Mouse (Mus musculus) left cerebral cortex, adult 2 months (tissue): ENCODE measurements around the gene 6030408B16Rik. TPM values are rescaled to one million over a fixed set of nuclear protein-coding genes. Genes with fewer than 3 reads are reported as not detected.

Source experiments
- DNase-seq, 2 experiments: peaks; one replicate each; pipeline ENCODE4 v3.0.0; 2021 to 2022; ENCODE audit warnings: low spot score in 2 of 2, mixed read lengths in 1 of 2; ENCODE audit errors: extremely low spot score in 1 of 2
- H3K27ac ChIP-seq: fragments of 200-600 bp; 2 replicates; pipeline ENCODE4 v1.8.1; 2022
- H3K4me3 ChIP-seq: fragments of 200-600 bp; 2 replicates; pipeline ENCODE4 v1.8.1; 2022
- CTCF ChIP-seq: fragments of 200-600 bp; IDR thresholded peaks from 2 replicates; pipeline ENCODE4 v1.8.1; 2022; ENCODE audit warnings: antibody characterized with exemption, mild to moderate bottlenecking, moderate library complexity
- intact Hi-C: fragments of 180-260 bp; cut with DNase I; formaldehyde crosslinking; loops from one replicate; pipeline ENCODE4 v1.15.1; 2025
- total RNA-seq, 2 experiments: library from RNA; stranded (reverse); gene quantifications; 2 replicates each; pipeline ENCODE4 v1.2.3; 2021

6030408B16Rik gene
- total RNA-seq, 2 experiments from 2014 or later = 0.30 to 0.41 TPM

DNA sequence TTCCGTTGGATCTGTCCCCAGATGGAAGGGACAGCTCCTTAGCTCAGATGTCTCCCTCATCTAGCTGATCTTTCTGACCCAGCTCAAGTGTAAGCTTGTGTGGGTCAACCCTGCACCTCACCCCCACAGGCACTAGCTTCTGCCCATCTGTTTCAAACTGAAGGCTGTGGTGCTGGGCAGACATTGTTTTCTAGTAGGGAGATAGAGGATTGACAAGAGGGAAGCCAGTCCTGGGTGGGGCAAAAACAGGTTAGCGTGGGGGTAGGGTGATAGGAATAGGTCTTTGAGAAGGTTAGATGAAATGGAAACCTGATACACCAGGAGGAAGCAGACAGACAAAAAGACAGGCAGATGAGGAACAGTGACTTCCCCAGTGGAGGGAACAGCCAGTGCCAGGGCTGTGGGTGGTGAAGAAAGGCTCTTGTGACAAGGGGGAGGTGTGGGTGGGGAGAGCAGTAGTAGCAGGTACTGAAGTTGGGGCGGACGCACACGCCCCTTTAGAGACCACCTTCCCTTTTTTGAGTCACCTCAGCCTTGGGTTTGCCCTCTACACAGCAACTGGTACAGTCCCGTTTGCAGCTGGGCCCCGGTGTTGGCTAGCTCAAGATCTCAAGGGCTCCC, 37.1 kb upstream of the 6030408B16Rik start:
- DNase-seq = no peak
- H3K4me3 ChIP-seq = peak overlapping the region; percentile 69
- intact Hi-C loops = no loop called here

DNA sequence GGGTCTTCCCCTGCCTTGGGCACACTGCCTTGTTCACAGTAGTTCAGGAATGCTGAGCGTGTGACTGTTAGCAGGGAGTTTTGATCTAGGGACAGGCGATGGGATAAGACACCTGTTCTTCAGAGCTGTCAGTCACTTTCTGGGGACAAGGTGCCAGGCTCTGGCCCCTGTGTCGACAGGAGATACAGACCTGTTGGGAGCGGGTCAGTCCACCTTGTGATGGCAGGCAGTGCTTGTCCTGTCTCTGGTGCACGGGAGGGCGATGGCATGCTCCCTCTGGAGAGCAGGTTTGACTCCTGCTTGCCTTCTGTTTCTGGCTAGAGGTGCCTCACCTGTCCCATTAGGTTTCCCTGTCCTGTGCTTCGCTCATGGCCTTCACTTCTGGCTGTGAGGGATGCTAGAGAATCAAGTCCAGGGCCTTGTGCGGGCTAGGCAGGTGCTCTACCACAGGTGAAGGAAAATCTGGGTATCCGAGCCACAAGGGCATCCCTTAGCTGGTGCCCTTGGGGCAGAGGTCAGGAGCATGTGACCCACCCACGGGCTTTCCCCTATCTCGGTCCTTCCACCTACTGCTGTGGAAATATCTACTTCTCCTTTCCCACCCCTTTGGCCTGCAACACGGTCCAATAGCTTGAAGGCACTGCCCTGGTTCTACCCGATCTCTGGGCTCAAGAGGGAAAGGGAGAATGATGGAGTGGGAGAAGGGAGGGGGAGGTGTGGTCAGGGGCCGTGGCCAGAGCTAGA, 36.4 kb upstream of the 6030408B16Rik start:
- Histone ChIP-seq H3K4me3 (peak overlapping the region; percentile 69), H3K27ac (peak overlapping the region; percentile 17; the same call in 1 of the 2 replicates)
- TF ChIP-seq CTCF = no peak
- DNase-seq = no peak
- intact Hi-C loops = no loop called here

More for the DNA sequence above, 37.1 kb upstream of the 6030408B16Rik start:
- peak overlapping the region; percentile 97; the same call in 1 of the 2 replicates for H3K27ac ChIP-seq
- TF ChIP-seq CTCF = no peak

DNA sequence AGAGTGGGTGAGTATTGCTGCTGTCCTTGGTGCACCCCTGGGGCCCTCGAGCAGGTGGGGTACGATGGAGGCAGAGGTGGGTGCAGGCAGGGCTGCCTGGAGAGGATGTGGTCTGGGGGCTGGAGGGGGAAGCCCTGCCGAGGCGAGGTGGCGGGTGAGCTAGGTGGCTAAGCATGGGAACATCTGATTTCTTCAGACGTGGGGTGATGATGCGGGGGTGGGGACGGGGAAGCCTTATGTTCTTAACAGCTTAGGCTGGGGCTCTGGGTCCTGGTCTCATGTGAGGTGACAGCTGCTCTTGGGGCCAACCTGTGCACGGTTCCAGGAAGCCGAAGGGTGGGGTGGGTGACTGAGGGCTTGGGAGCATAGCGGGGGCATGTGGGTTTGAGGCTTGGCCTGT, 34.6 kb upstream of the 6030408B16Rik start:
- no peak for TF ChIP-seq CTCF
- intact Hi-C loops = no loop called here

DNA sequence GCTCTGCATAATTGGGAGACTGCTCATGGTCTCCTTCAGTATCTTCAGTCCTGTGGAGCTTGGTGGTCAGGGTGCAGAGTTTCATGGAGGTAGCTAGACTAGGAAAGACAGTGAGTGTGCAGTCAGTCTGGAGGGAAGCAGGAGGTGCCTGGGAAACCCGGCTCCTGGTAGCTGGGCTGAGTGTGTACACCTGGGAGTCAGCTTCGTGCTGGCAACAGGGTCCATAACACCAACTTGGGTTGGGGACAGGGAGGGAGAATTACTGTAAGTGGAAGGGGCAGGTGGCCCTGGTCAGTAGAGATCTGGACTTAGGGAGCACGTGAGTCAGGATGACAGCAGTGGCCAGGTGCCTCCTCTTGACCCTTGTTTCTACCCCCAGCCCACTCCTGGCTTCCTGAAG, 33.1 kb upstream of the 6030408B16Rik start:
- no peak for TF ChIP-seq CTCF
- intact Hi-C loops = no loop called here
- no peak overlapping the region for H3K4me3 ChIP-seq
- H3K27ac ChIP-seq = peak overlapping the region; percentile 59
- DNase-seq = no peak

More for the DNA sequence above, 34.6 kb upstream of the 6030408B16Rik start:
- no peak for DNase-seq
- Histone ChIP-seq H3K4me3 (no peak overlapping the region; the same call in 1 of the 2 replicates), H3K27ac (peak overlapping the region; percentile 47)

DNA sequence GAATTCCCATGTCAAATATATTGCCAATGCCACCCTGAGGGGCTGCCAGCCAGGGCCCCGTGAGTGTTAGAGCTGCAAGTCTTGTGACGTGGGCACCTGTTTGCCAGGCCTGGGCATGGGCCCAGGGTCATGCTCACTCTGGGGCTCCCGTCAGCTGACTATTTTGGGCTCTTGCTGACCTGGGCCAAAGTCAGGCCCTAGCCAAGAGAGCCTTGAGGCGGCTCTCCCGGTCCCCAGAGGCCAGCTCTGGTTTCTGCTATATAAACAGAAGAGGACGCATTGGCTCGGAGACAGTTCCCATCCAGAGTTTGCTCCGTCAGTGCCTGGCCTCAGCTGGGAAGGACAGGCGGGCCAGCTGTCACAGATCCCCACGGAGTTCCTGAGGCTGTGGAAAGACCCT, 32.6 kb upstream of the 6030408B16Rik start:
- H3K4me3 ChIP-seq = no peak overlapping the region
- TF ChIP-seq CTCF = no peak
- peak overlapping the region; percentile 59 for H3K27ac ChIP-seq
- DNase-seq = no peak
- intact Hi-C loops = no loop called here

DNA sequence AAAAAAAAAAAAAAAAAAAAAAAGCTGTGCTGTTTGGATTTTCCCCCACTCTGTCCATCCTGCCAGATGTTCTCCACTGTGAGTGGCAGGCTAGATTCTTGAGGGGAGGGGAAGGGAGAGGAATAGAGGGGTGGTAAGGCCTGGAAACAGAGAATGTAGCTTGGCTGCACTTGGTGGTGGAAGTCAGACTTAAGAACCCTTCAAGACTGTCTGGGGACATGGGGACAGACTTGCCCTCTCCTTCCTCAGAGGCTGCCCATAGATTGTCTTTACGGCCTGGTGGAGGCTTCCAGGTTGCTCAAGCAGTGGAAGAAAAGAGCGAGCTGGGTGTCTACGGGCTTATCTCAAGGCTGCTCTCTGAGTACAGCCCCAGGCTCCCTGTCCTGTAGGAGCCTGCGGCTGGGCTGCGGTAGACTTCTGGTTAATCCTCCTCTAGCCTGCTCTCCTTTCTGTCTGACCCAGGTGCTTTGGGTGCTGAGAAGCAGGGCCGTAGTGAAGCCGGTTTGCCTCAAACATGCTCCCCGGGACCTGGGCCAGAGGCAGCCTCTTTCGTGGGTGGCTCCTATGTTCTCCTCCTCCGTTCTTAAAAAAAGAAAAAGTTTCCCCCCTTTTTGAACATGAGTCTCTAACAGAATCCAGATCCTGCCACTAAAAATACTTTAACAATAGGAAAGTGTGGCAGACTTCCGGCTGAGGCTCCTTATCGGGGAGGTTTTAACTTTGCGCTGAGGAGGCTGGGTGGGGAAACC, 32.0 kb upstream of the 6030408B16Rik start:
- no peak for DNase-seq
- TF ChIP-seq CTCF = no peak
- Histone ChIP-seq H3K4me3 (no peak overlapping the region), H3K27ac (peak overlapping the region; percentile 59)
- intact Hi-C loops = no loop called here

DNA sequence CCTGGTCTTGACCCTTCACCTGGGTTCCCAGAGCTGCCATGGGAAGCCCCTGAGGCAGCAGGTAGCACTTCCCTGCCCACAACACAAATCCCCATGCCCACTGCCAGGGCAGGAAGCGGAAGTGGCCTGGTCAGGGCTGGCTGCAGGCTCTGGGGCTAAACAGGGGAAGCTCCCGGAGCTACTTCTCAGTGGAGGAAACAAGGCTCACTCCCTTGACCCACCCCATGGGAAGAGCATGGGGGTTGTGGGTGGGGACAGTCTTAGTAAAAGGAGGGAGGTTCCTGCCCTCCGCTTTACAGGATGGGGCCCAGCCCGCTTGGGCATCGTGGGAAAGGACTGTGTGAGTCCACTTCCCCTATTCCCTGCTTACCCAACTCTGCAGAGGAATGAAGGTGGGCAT, 30.5 kb upstream of the 6030408B16Rik start:
- TF ChIP-seq CTCF = no peak
- intact Hi-C loops = no loop called here
- no peak for DNase-seq
- Histone ChIP-seq H3K4me3 (no peak overlapping the region), H3K27ac (no peak overlapping the region)

DNA sequence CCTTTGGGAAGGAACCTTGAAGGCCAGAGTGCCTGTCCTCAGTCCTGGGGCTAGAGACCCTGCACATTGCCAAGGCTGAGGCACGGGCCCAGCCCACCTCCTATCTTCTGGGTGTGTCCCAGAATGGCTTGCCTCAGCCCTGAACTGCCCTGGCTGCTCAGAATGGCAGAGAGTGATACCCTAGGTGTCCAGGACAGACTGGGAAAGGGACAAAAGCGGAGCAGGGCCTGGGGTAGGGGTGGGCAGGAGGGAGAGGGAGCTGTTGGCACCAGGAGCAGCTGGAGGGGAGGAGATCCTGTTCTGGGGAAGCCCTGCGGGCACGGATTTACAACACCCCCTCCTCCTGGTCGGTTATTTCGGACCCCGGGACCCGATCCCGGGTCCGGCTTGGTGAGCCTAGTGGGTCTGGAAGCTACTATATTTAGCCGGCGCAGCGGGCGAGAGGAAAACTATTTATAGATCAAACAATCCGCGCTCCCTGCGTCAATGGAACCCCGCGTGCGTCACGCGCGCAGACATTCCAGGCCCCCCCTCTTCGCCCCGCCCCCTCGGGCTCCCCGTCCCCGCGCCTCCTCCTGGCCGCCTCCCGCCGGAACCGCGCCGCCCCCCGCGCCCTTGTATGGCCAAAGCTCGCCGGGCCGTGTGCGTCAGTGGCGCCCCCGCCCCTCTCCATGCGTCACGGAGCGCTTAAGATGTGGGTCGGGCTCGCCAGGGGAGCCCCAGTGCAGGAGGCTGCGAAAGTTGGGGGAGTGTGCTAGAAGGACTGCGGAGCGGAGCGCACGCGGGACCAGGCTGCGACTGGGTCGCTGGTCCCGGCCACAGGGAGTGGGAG, 26.7 kb upstream of the 6030408B16Rik start:
- peak overlapping the region; percentile 96 for H3K27ac ChIP-seq
- intact Hi-C loops = loop anchor here (1.0 kb wide), 2 partner anchors 12 to 20 kb away; partner anchors contain the start of gene Nr4a1
- H3K4me3 ChIP-seq = peak overlapping the region; percentile 75
- DNase-seq = peak; percentile 94 to 97
- TF ChIP-seq CTCF = peak; percentile 12

DNA sequence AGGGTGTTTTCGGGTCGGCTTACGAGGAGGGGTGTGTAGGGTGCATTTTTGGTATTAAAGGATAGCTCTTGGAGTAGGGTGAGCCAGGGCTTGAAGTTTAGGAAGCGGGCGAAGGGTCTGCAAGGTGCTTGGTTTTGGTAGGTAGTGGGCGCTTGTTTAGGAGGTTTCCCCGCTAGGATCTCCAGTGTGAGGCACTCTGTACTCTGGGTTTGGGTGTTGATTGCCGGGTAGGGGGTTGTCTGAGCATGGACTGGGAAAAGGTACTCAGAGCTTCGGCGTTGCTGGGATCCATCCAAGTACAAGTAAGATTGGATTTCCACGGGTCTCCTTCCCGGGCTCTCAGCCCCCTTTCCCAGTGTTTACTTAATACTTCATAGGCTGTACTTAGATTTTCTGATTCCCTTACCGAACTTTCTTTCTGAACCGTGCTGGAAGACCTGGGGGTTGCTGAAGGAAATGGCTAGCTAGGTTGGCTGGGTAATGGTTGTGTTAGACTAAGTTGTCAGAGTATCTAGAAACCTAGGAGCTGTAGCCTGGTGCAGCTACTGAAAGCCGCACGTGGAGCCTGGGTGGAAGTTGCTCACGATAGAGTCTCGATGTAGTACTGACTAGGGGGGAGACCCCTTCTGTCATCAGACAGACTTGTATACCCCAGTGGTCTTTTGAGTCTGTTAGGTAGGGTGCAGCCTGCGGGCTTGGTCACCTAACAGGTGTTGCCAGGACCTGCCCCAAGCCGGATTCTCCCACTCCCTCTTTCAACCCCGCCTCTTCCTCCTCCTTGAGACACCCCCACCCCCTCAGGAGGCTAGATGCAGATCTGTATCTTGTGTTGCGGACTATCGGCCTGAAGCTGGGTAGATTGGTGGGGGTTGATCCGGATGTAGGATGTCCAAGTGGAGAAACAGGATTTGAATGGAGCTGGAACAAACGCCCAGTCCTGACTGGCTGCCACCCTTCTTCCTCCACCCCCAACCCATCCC, 25.7 kb upstream of the 6030408B16Rik start:
- H3K4me3 ChIP-seq = peak overlapping the region; percentile 75
- peak overlapping the region; percentile 87 for H3K27ac ChIP-seq
- no peak for TF ChIP-seq CTCF
- intact Hi-C loops = no loop called here
- DNase-seq = no peak

DNA sequence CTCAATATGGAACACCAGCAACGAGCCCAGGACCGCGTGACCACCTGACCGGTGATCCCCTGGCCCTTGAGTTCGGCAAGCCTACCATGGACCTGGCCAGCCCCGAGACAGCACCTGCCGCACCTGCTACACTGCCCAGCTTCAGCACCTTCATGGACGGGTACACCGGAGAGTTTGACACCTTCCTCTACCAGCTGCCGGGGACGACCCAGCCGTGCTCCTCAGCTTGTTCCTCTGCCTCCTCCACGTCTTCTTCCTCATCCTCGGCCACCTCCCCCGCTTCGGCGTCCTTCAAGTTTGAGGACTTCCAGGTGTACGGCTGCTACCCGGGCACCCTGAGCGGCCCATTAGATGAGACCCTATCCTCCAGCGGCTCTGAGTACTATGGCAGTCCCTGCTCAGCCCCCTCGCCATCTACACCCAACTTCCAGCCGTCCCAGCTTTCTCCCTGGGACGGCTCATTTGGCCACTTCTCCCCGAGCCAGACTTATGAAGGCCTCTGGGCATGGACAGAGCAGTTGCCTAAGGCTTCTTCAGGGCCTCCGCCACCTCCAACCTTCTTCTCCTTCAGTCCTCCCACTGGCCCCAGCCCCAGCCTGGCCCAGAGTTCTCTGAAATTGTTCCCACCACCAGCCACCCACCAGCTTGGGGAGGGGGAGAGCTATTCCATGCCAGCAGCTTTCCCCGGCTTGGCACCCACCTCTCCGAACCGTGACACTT, 22.8 kb upstream of the 6030408B16Rik start:
- Histone ChIP-seq H3K4me3 (peak overlapping the region; percentile 17), H3K27ac (no peak overlapping the region; the same call in 1 of the 2 replicates)
- no peak for DNase-seq
- no peak for TF ChIP-seq CTCF
- intact Hi-C loops = no loop called here
